Mouse (Mus musculus) forebrain, postnatal 0 days (tissue): ENCODE measurements around the gene Fhit. TPM values are rescaled to one million over a fixed set of nuclear protein-coding genes. Genes with fewer than 3 reads are reported as not detected.

Experiments
- ATAC-seq: fragments of 200-750 bp; cut with Nextera tagmentation; 2 replicates; pipeline ENCODE4 v1.8.0; 2017; ENCODE audit warnings: mild to moderate bottlenecking, moderate library complexity
- DNase-seq: peaks from one replicate; pipeline ENCODE4 v3.0.0-alpha.2; 2015
- H3K27ac ChIP-seq: fragments of 300-500 bp; sonication (generic); 2 replicates; pipeline ENCODE4 v1.5.1; 2014; ENCODE audit warnings: low read depth, mild to moderate bottlenecking, antibody characterized with exemption, low read length, moderate library complexity, mixed read lengths
- H3K27me3 ChIP-seq: fragments of 300-500 bp; sonication (generic); 2 replicates; pipeline ENCODE4 v1.6.1; 2014; ENCODE audit warnings: mild to moderate bottlenecking, low read length, mixed read lengths; ENCODE audit not compliant: insufficient read depth
- H3K36me3 ChIP-seq: fragments of 300-500 bp; sonication (generic); 2 replicates; pipeline ENCODE4 v1.6.1; 2014; ENCODE audit warnings: mild to moderate bottlenecking, moderate library complexity; ENCODE audit not compliant: insufficient read depth
- H3K4me1 ChIP-seq: fragments of 300-500 bp; sonication (generic); 2 replicates; pipeline ENCODE4 v1.6.1; 2014; ENCODE audit warnings: antibody characterized with exemption; ENCODE audit not compliant: insufficient read depth
- H3K4me2 ChIP-seq: fragments of 300-500 bp; sonication (generic); 2 replicates; pipeline ENCODE4 v1.6.1; 2014; ENCODE audit warnings: low read depth, mild to moderate bottlenecking, moderate library complexity
- H3K4me3 ChIP-seq: fragments of 300-500 bp; sonication (generic); 2 replicates; pipeline ENCODE4 v1.5.1; 2014; ENCODE audit warnings: low read depth, low read length, mixed read lengths
- H3K9ac ChIP-seq: fragments of 300-500 bp; sonication (generic); 2 replicates; pipeline ENCODE4 v1.6.1; 2014; ENCODE audit warnings: mild to moderate bottlenecking
- H3K9me3 ChIP-seq: fragments of 300-500 bp; sonication (generic); 2 replicates; pipeline ENCODE4 v1.6.1; 2016; ENCODE audit warnings: low read length
- CTCF ChIP-seq: sonication (generic); IDR thresholded peaks from 2 replicates; pipeline ENCODE4 v1.5.1; 2016; ENCODE audit warnings: antibody characterized with exemption, control low read depth, low read depth
- WGBS: fragments of 180-500 bp; shearing (Covaris S2); extraction: QIAGEN DNeasy Blood & Tissue Kit; methylation state at CpG from one replicate; pipeline ENCODE4 v1.1.7; 2014; 5-methylcytosine and 5-hydroxymethylcytosine counted together
- polyA plus RNA-seq: library from polyadenylated mRNA; unstranded; fragments of >200 nt; fragmentation: Nextera tagmentation; extraction: Ambion mirVana; gene quantifications from 2 replicates; pipeline ENCODE4 v1.2.1, GENCODE M21; 2015
- total RNA-seq: library from RNA; depleted of rRNA; stranded (reverse); fragments of >200 nt; gene quantifications from 2 replicates; pipeline ENCODE4 v1.2.3, GENCODE M21; 2014

Gene Fhit
- total and polyA plus RNA-seq, 2 experiments from 2014 or later, result 8.0 to 8.9 TPM

GRCm38 (mm10) chr14:9688664-9689257 lies 1473.1 kb downstream of the Fhit start:
- Histone ChIP-seq H3K4me3 (no peak overlapping the region), H3K27me3 (no peaks in the 10 kb centered on the region), H3K27ac (no peak overlapping the region), H3K36me3 (no peaks in the 10 kb centered on the region), H3K4me1 (no peaks in the 10 kb centered on the region), H3K9ac (no peak overlapping the region), H3K4me2 (no peak overlapping the region), H3K9me3 (no peaks in the 10 kb centered on the region)
- DNase-seq, result no peak
- WGBS, result 78% methylated on average over 2 of the region's 2 CpGs
- no peak for TF ChIP-seq CTCF
- ATAC-seq, result no peak

- H3K9ac ChIP-seq, result no peak overlapping the region
- WGBS, result 50% methylated on average over 1 of the region's 1 CpGs
- ATAC-seq, result no peak
- H3K36me3 ChIP-seq, result no peaks in the 10 kb centered on the region
- no peak overlapping the region for H3K4me2 ChIP-seq
- H3K9me3 ChIP-seq, result no peaks in the 10 kb centered on the region
- H3K27me3 ChIP-seq, result no peaks in the 10 kb centered on the region; the same call in 1 of the 2 replicates
- H3K4me1 ChIP-seq, result no peaks in the 10 kb centered on the region
- no peak for DNase-seq
- no peak for TF ChIP-seq CTCF
- no peak overlapping the region for H3K4me3 ChIP-seq
- H3K27ac ChIP-seq, result no peak overlapping the region
These were observed 1477.5 kb downstream of the Fhit start for GRCm38 (mm10) chr14:9684362-9684761.

- ATAC-seq (no peak), DNase-seq (no peak)
- no peak overlapping the region for H3K4me3 ChIP-seq
- no peak overlapping the region for H3K9ac ChIP-seq
- no peak overlapping the region for H3K27ac ChIP-seq
- no peaks in the 10 kb centered on the region for H3K4me1 ChIP-seq
- no peaks in the 10 kb centered on the region for H3K36me3 ChIP-seq
- H3K27me3 ChIP-seq, result no peaks in the 10 kb centered on the region
- H3K4me2 ChIP-seq, result no peak overlapping the region
- H3K9me3 ChIP-seq, result no peaks in the 10 kb centered on the region
- no peak for TF ChIP-seq CTCF
- WGBS, result 49% methylated on average over 1 of the region's 1 CpGs
These were observed 1489.1 kb downstream of the Fhit start for GRCm38 (mm10) chr14:9672728-9673127.

- H3K9ac ChIP-seq, result no peak overlapping the region
- no peak overlapping the region for H3K27ac ChIP-seq
- WGBS, result 58% methylated on average over 3 of the region's 3 CpGs
- H3K4me1 ChIP-seq, result no peaks in the 10 kb centered on the region
- no peaks in the 10 kb centered on the region for H3K27me3 ChIP-seq
- no peak overlapping the region for H3K4me2 ChIP-seq
- H3K36me3 ChIP-seq, result no peaks in the 10 kb centered on the region
- no peak for TF ChIP-seq CTCF
- H3K9me3 ChIP-seq, result no peaks in the 10 kb centered on the region
- no peak overlapping the region for H3K4me3 ChIP-seq
- ATAC-seq (no peak), DNase-seq (no peak)
These were observed 1490.1 kb downstream of the Fhit start for GRCm38 (mm10) chr14:9671776-9672175.

GRCm38 (mm10) chr14:9669766-9670165 lies 1492.1 kb downstream of the Fhit start:
- Histone ChIP-seq H3K27me3 (no peaks in the 10 kb centered on the region), H3K4me1 (no peaks in the 10 kb centered on the region), H3K9me3 (no peaks in the 10 kb centered on the region), H3K36me3 (no peaks in the 10 kb centered on the region), H3K4me3 (no peak overlapping the region), H3K27ac (no peak overlapping the region), H3K4me2 (no peak overlapping the region), H3K9ac (no peak overlapping the region)
- 87% methylated on average over 1 of the region's 1 CpGs for WGBS
- DNase-seq, result no peak
- no peak for ATAC-seq
- no peak for TF ChIP-seq CTCF

- no peak overlapping the region for H3K4me3 ChIP-seq
- H3K27me3 ChIP-seq, result no peaks in the 10 kb centered on the region
- no peak overlapping the region for H3K9ac ChIP-seq
- no peak for ATAC-seq
- DNase-seq, result no peak
- no peaks in the 10 kb centered on the region for H3K4me1 ChIP-seq
- H3K4me2 ChIP-seq, result no peak overlapping the region
- H3K27ac ChIP-seq, result no peak overlapping the region
- no peaks in the 10 kb centered on the region for H3K9me3 ChIP-seq
- no peaks in the 10 kb centered on the region for H3K36me3 ChIP-seq
- 58% methylated on average over 1 of the region's 1 CpGs for WGBS
- TF ChIP-seq CTCF, result no peak
These were observed 1503.4 kb downstream of the Fhit start for GRCm38 (mm10) chr14:9658445-9658844.

GRCm38 (mm10) chr14:9651417-9651816 lies 1510.4 kb downstream of the Fhit start:
- Histone ChIP-seq H3K27ac (no peak overlapping the region), H3K36me3 (no peaks in the 10 kb centered on the region), H3K4me2 (no peak overlapping the region), H3K4me1 (no peaks in the 10 kb centered on the region), H3K4me3 (no peak overlapping the region), H3K9me3 (no peaks in the 10 kb centered on the region), H3K27me3 (no peaks in the 10 kb centered on the region), H3K9ac (no peak overlapping the region)
- TF ChIP-seq CTCF, result no peak
- DNase-seq (peak; percentile 37), ATAC-seq (peak; percentile 73)
- WGBS, result 52% methylated on average over 1 of the region's 1 CpGs
